Mouse (Mus musculus) C2C12 (cell line): Measurements from ENCODE around the gene Lmx1b.

Experiments
- CTCF ChIP-seq: IDR thresholded peaks from one replicate; pipeline ENCODE4 v1.5.1; 2011; ENCODE audit not compliant: control insufficient read depth, insufficient read depth, insufficient read length
- MAX ChIP-seq: IDR thresholded peaks from one replicate; pipeline ENCODE4 v1.6.1; 2011; ENCODE audit warnings: mild to moderate bottlenecking, control low read depth
- MYOD1 ChIP-seq: IDR thresholded peaks from one replicate; pipeline ENCODE4 v1.6.1; 2011; ENCODE audit warnings: low read depth; ENCODE audit not compliant: control insufficient read depth, insufficient read length
- MYOG ChIP-seq: IDR thresholded peaks from one replicate; pipeline ENCODE4 v1.6.1; 2011; ENCODE audit not compliant: control insufficient read depth, insufficient read length; ENCODE audit errors: extremely low read depth

GRCm38 (mm10) chr2:33689880-33690462 lies 49.7 kb upstream of the Lmx1b start:
- TF ChIP-seq CTCF, result no peak
- no peak for TF ChIP-seq MAX
- no peak for TF ChIP-seq MYOD1
- no peak for TF ChIP-seq MYOG
